Mouse (Mus musculus) thymus, adult 2 months (tissue): Measurements from ENCODE around the gene 2010111I01Rik.

Experiments used
- CTCF ChIP-seq: fragments of 200-500 bp; IDR thresholded peaks from 2 replicates; pipeline ENCODE4 v1.5.1; 2012; ENCODE audit warnings: mild to moderate bottlenecking, control low read depth, low read length, moderate library complexity, borderline replicate concordance; ENCODE audit not compliant: control insufficient read depth, poor library complexity, insufficient read depth; ENCODE audit errors: extremely low read depth
- POLR2A ChIP-seq: fragments of 200-500 bp; IDR thresholded peaks from 2 replicates; pipeline ENCODE4 v1.6.1; 2012; ENCODE audit warnings: mild to moderate bottlenecking, low read length, control low read depth, moderate library complexity; ENCODE audit not compliant: control insufficient read depth, poor library complexity, insufficient read depth; ENCODE audit errors: extremely low read depth

DNA sequence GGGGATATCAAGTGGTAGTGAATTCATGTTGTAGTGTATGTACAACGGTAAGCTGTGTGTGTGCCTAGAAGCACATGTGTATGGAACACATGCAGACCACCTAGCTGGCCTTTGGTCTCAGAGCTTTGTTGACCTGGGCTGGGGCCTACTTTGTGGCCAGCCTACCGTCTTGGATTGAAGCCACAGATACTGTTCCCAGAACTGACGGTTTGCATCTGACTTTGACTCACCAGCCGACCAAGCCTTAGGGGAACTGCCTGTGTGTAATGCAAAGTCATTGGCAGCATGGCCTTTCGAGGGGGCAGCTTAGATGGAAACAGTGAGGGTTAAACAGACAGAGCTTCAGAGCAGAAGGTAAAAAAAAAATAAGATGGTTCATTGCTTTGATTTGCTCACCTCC lies 288.5 kb downstream of the 2010111I01Rik start:
- TF ChIP-seq CTCF: no peak
- TF ChIP-seq POLR2A: no peak
